Mouse (Mus musculus) layer of hippocampus, adult 8-10 months (tissue): ENCODE measurements around the gene Olfr370. TPM values are rescaled to one million over a fixed set of nuclear protein-coding genes. Genes with fewer than 3 reads are reported as not detected.
"Not testable (repeated sequence)": the region's sequence is repeated elsewhere in the genome, so short reads cannot be mapped to it uniquely, and the experiment has no call there.

Source experiments
- DNase-seq, 2 experiments: peaks; one replicate each; pipeline ENCODE4 v3.0.0; 2022; ENCODE audit warnings: low spot score in 2 of 2
- total RNA-seq, 4 experiments: library from RNA; stranded (reverse); gene quantifications; 2 replicates each; pipeline ENCODE4 v1.2.4; 2022

Olfr370 gene
- not detected for total RNA-seq

- DNase-seq = no peak
Observed at GRCm38 (mm10) chr8:83535736-83536135, at the start of gene Olfr370. Gene Olfr370 (plus strand): TSS chr8:83535780.

- DNase-seq = no peak
Observed at GRCm38 (mm10) chr8:83511696-83512095, 23.9 kb upstream of the Olfr370 start.

- DNase-seq = no peak
Observed at GRCm38 (mm10) chr8:83520432-83520831, 15.1 kb upstream of the Olfr370 start.

GRCm38 (mm10) chr8:83520907-83521306 lies 14.7 kb upstream of the Olfr370 start:
- not testable (repeated sequence) for DNase-seq

- DNase-seq = no peak
Observed at GRCm38 (mm10) chr8:83521310-83521709, 14.3 kb upstream of the Olfr370 start.

GRCm38 (mm10) chr8:83534802-83535201 lies 778 bp upstream of the Olfr370 start:
- no peak for DNase-seq

GRCm38 (mm10) chr8:83562669-83563068 lies 27.1 kb downstream of the Olfr370 start:
- DNase-seq = no peak

GRCm38 (mm10) chr8:83563246-83563645 lies 27.7 kb downstream of the Olfr370 start:
- no peak for DNase-seq

GRCm38 (mm10) chr8:83565731-83566375 lies 30.3 kb downstream of the Olfr370 start:
- peak in 1 of 2 experiments; percentile 6 for DNase-seq

GRCm38 (mm10) chr8:83566469-83567395 lies 31.2 kb downstream of the Olfr370 start, which contains the start of gene Ndufb7:
Gene Ndufb7 (plus strand): TSS chr8:83566671.
- peak; percentile 93 to 97 for DNase-seq

- peak; percentile 9 to 11 for DNase-seq
Observed at GRCm38 (mm10) chr8:83567668-83568067, 32.1 kb downstream of the Olfr370 start.

GRCm38 (mm10) chr8:83568128-83568527 lies 32.5 kb downstream of the Olfr370 start:
- no peak for DNase-seq

- DNase-seq = no peak
Observed at GRCm38 (mm10) chr8:83568755-83569154, 33.2 kb downstream of the Olfr370 start.

- no peak for DNase-seq
Observed at GRCm38 (mm10) chr8:83569165-83569564, 33.6 kb downstream of the Olfr370 start.

- DNase-seq = peak in 1 of 2 experiments; percentile 6
Observed at GRCm38 (mm10) chr8:83570272-83571000, 34.9 kb downstream of the Olfr370 start.

- not testable (repeated sequence) for DNase-seq
Observed at GRCm38 (mm10) chr8:83571001-83571340, 35.4 kb downstream of the Olfr370 start.

- no peak for DNase-seq
Observed at GRCm38 (mm10) chr8:83571791-83572190, 36.2 kb downstream of the Olfr370 start.

- no peak for DNase-seq
Observed at GRCm38 (mm10) chr8:83572246-83572812, 36.7 kb downstream of the Olfr370 start.

- peak in 1 of 2 experiments; percentile 21 for DNase-seq
Observed at GRCm38 (mm10) chr8:83573140-83573875, 37.7 kb downstream of the Olfr370 start.

- DNase-seq = peak; percentile 5 to 16
Observed at GRCm38 (mm10) chr8:83574631-83575315, 39.2 kb downstream of the Olfr370 start.
